Mouse (Mus musculus) layer of hippocampus, adult 9-11 months (tissue): ENCODE measurements around the gene Psma1.
A peak's percentile ranks its signal among the peaks of the same experiment; 100 is the strongest.

Source experiments
- DNase-seq: peaks from one replicate; pipeline ENCODE4 v3.0.0; 2022

Gene Psma1

GRCm38 (mm10) chr7:114268446-114268845 lies 7.5 kb downstream of the Psma1 start:
- DNase-seq, result no peak

- DNase-seq, result peak; percentile 93
These were observed 21.8 kb downstream of the Psma1 start, which contains the start of gene Copb1 for GRCm38 (mm10) chr7:114253885-114254833. TSS of gene Copb1 (minus strand) at chr7:114254711.

- DNase-seq, result no peak
These were observed 24.2 kb downstream of the Psma1 start for GRCm38 (mm10) chr7:114251684-114252083.

GRCm38 (mm10) chr7:114233980-114234379 lies 41.9 kb downstream of the Psma1 start:
- DNase-seq, result no peak

GRCm38 (mm10) chr7:114232982-114233381 lies 42.9 kb downstream of the Psma1 start:
- no peak for DNase-seq

GRCm38 (mm10) chr7:114231857-114232256 lies 44.1 kb downstream of the Psma1 start:
- no peak for DNase-seq

GRCm38 (mm10) chr7:114226521-114226920 lies 49.4 kb downstream of the Psma1 start:
- DNase-seq, result no peak

- DNase-seq, result no peak
These were observed 55.5 kb downstream of the Psma1 start for GRCm38 (mm10) chr7:114220433-114220832.

GRCm38 (mm10) chr7:114216908-114217307 lies 59.0 kb downstream of the Psma1 start:
- DNase-seq, result no peak
